Mouse (Mus musculus) lung, postnatal 0 days (tissue): ENCODE measurements at regions not wholly inside any gene's neighbourhood (a gene's known extent, or its start where the extent isn't known, plus 50 kb on each side); places are given as distances from the start of the nearest gene placed in this dataset.

Source experiments
- ATAC-seq: fragments of 200-750 bp; cut with Nextera tagmentation; 2 replicates; pipeline ENCODE4 v1.8.0; 2017; ENCODE audit warnings: moderate library complexity
- DNase-seq: peaks from one replicate; pipeline ENCODE4 v3.0.0-alpha.2; 2016; ENCODE audit warnings: low spot score
- H3K27ac ChIP-seq: fragments of 300-500 bp; sonication (generic); 2 replicates; pipeline ENCODE4 v1.5.1; 2014; ENCODE audit warnings: antibody characterized with exemption, mild to moderate bottlenecking, low read length, mixed read lengths
- H3K27me3 ChIP-seq: fragments of 300-500 bp; sonication (generic); replicated peaks from 2 replicates; pipeline ENCODE4 v1.6.1; 2014; ENCODE audit warnings: low read length, mixed read lengths; ENCODE audit not compliant: insufficient read depth
- H3K36me3 ChIP-seq: fragments of 300-500 bp; sonication (generic); 2 replicates; pipeline ENCODE4 v1.6.1; 2014; ENCODE audit warnings: low read length, mixed read lengths; ENCODE audit not compliant: insufficient read depth
- H3K4me1 ChIP-seq: fragments of 300-500 bp; sonication (generic); 2 replicates; pipeline ENCODE4 v1.6.1; 2014; ENCODE audit warnings: antibody characterized with exemption, low read depth, low read length, mixed read lengths; ENCODE audit not compliant: insufficient read depth
- H3K4me2 ChIP-seq: fragments of 300-500 bp; sonication (generic); replicated peaks from 2 replicates; pipeline ENCODE4 v1.6.1; 2014; ENCODE audit warnings: low read depth, mild to moderate bottlenecking, low read length, moderate library complexity, mixed read lengths
- H3K4me3 ChIP-seq: fragments of 300-500 bp; sonication (generic); 2 replicates; pipeline ENCODE4 v1.5.1; 2014; ENCODE audit warnings: low read depth, low read length
- H3K9ac ChIP-seq: fragments of 300-500 bp; sonication (generic); replicated peaks from 2 replicates; pipeline ENCODE4 v1.6.1; 2014; ENCODE audit warnings: low read depth, mild to moderate bottlenecking
- H3K9me3 ChIP-seq: fragments of 300-500 bp; sonication (generic); 2 replicates; pipeline ENCODE4 v1.6.1; 2016; ENCODE audit warnings: low read length, mixed read lengths
- CTCF ChIP-seq: IDR thresholded peaks from 2 replicates; pipeline ENCODE4 v1.5.1; 2016; ENCODE audit warnings: antibody characterized with exemption, mild to moderate bottlenecking
- EP300 ChIP-seq: IDR thresholded peaks from 2 replicates; pipeline ENCODE4 v1.6.1; 2016; ENCODE audit warnings: antibody characterized with exemption, mild to moderate bottlenecking, control low read depth
- WGBS: fragments of 180-500 bp; shearing (Covaris S2); extraction: QIAGEN DNeasy Blood & Tissue Kit; methylation state at CpG from one replicate; pipeline ENCODE4 v1.1.7; 2014; 5-methylcytosine and 5-hydroxymethylcytosine counted together

- 66% methylated on average over 7 of the region's 7 CpGs for WGBS
- Histone ChIP-seq H3K27me3 (no peaks in the 10 kb centered on the region), H3K9me3 (no peaks in the 10 kb centered on the region), H3K4me1 (peaks cover 11% of the 10 kb centered on the region; the same call in 1 of the 2 replicates), H3K4me2 (no peak overlapping the region), H3K9ac (no peak overlapping the region), H3K36me3 (no peaks in the 10 kb centered on the region), H3K4me3 (no peak overlapping the region), H3K27ac (no peak overlapping the region)
- DNase-seq (no peak), ATAC-seq (no peak)
- TF ChIP-seq EP300 (no peak), CTCF (no peak)
Measured at GRCm38 (mm10) chr3:52409465-52409864, 141.3 kb downstream of the Foxo1 start.

GRCm38 (mm10) chr3:52406778-52407318 lies 138.7 kb downstream of the Foxo1 start:
- H3K9me3 ChIP-seq = no peaks in the 10 kb centered on the region
- H3K4me1 ChIP-seq = no peaks in the 10 kb centered on the region
- no peaks in the 10 kb centered on the region for H3K36me3 ChIP-seq
- H3K27ac ChIP-seq = no peak overlapping the region
- no peak overlapping the region for H3K9ac ChIP-seq
- no peak for ATAC-seq
- TF ChIP-seq CTCF (no peak), EP300 (no peak)
- H3K4me3 ChIP-seq = no peak overlapping the region
- 66% methylated on average over 5 of the region's 5 CpGs for WGBS
- no peaks in the 10 kb centered on the region for H3K27me3 ChIP-seq
- DNase-seq = no peak
- H3K4me2 ChIP-seq = no peak overlapping the region

GRCm38 (mm10) chr3:52404636-52405035 lies 136.5 kb downstream of the Foxo1 start:
- H3K4me3 ChIP-seq = no peak overlapping the region
- H3K27me3 ChIP-seq = no peaks in the 10 kb centered on the region
- ATAC-seq = peak; percentile 62
- WGBS = 19% methylated on average over 4 of the region's 4 CpGs
- TF ChIP-seq EP300 = 0 out of 2 replicates have a peak, but pooled peaks have one; percentile 41
- peak; percentile 30; the same call in 1 of the 2 replicates for TF ChIP-seq CTCF
- peaks cover 6% of the 10 kb centered on the region; the same call in 1 of the 2 replicates for H3K4me1 ChIP-seq
- no peaks in the 10 kb centered on the region for H3K9me3 ChIP-seq
- no peaks in the 10 kb centered on the region for H3K36me3 ChIP-seq
- H3K27ac ChIP-seq = peak overlapping the region; percentile 51; the same call in 1 of the 2 replicates
- DNase-seq = peak; percentile 50
- no peak overlapping the region for H3K9ac ChIP-seq
- peak overlapping the region; percentile 30 for H3K4me2 ChIP-seq

GRCm38 (mm10) chr3:52403032-52403431 lies 134.9 kb downstream of the Foxo1 start:
- Histone ChIP-seq H3K4me3 (no peak overlapping the region), H3K4me2 (no peak overlapping the region), H3K9me3 (no peaks in the 10 kb centered on the region), H3K9ac (no peak overlapping the region), H3K4me1 (peaks cover 6% of the 10 kb centered on the region; the same call in 1 of the 2 replicates), H3K27me3 (no peaks in the 10 kb centered on the region), H3K27ac (no peak overlapping the region), H3K36me3 (no peaks in the 10 kb centered on the region)
- TF ChIP-seq CTCF = no peak
- no peak for TF ChIP-seq EP300
- no peak for DNase-seq
- WGBS = 98% methylated on average over 4 of the region's 4 CpGs
- ATAC-seq = no peak
